Mouse (Mus musculus): ENCODE measurements at regions not wholly inside any gene's neighbourhood (a gene's known extent, or its start where the extent isn't known, plus 50 kb on each side); places are given as distances from the start of the nearest gene placed in this dataset.
A peak's percentile ranks its signal among the peaks of the same experiment; 100 is the strongest.

- Histone ChIP-seq H3K4me1 (ENCODE audit: control insufficient read depth, insufficient read depth, low read length) (no peaks in the 10 kb centered on the region), H3K27me3 (ENCODE audit: control insufficient read depth, insufficient read depth, low read length) (no peaks in the 10 kb centered on the region), H3K27ac (replicated peaks; ENCODE audit: low read depth, low read length) (no peak overlapping the region), H3K4me3 (replicated peaks; ENCODE audit: low read depth, low read length) (no peak overlapping the region), H3K36me3 (ENCODE audit: control insufficient read depth, insufficient read depth, low read length) (no peaks in the 10 kb centered on the region), H3K9me3 (ENCODE audit: control insufficient read depth, low read length) (no peaks in the 10 kb centered on the region), H3K9ac (replicated peaks; ENCODE audit: low read length) (no peak overlapping the region), H3K4me2 (ENCODE audit: low read length) (no peak overlapping the region)
- 90% methylated on average over 5 of the region's 5 CpGs for WGBS
- DNase-seq (no peak), ATAC-seq (ENCODE audit: low FRiP score, low TSS enrichment) (no peak)
These were observed 146.9 kb upstream of the Gmnc start for GRCm38 (mm10) chr16:27138384-27138783.

GRCm38 (mm10) chr16:27138987-27139386 is 147.5 kb upstream of the Gmnc start:
- H3K4me2 ChIP-seq (ENCODE audit: low read length) = no peak overlapping the region
- H3K4me1 ChIP-seq (ENCODE audit: control insufficient read depth, insufficient read depth, low read length) = no peaks in the 10 kb centered on the region
- WGBS = 35% methylated on average over 1 of the region's 1 CpGs
- no peak overlapping the region for H3K27ac ChIP-seq (replicated peaks; ENCODE audit: low read depth, low read length)
- DNase-seq (peak; percentile 89), ATAC-seq (ENCODE audit: low FRiP score, low TSS enrichment) (peak; percentile 8; the same call in 1 of the 2 replicates)
- H3K36me3 ChIP-seq (ENCODE audit: control insufficient read depth, insufficient read depth, low read length) = no peaks in the 10 kb centered on the region
- H3K4me3 ChIP-seq (replicated peaks; ENCODE audit: low read depth, low read length) = no peak overlapping the region
- no peaks in the 10 kb centered on the region for H3K27me3 ChIP-seq (ENCODE audit: control insufficient read depth, insufficient read depth, low read length)
- H3K9me3 ChIP-seq (ENCODE audit: control insufficient read depth, low read length) = no peaks in the 10 kb centered on the region
- no peak overlapping the region for H3K9ac ChIP-seq (replicated peaks; ENCODE audit: low read length)

GRCm38 (mm10) chr16:27140037-27140436 is 148.6 kb upstream of the Gmnc start:
- Histone ChIP-seq H3K36me3 (ENCODE audit: control insufficient read depth, insufficient read depth, low read length) (no peaks in the 10 kb centered on the region), H3K27me3 (ENCODE audit: control insufficient read depth, insufficient read depth, low read length) (no peaks in the 10 kb centered on the region), H3K27ac (replicated peaks; ENCODE audit: low read depth, low read length) (no peak overlapping the region), H3K4me3 (replicated peaks; ENCODE audit: low read depth, low read length) (no peak overlapping the region), H3K4me1 (ENCODE audit: control insufficient read depth, insufficient read depth, low read length) (no peaks in the 10 kb centered on the region), H3K4me2 (ENCODE audit: low read length) (no peak overlapping the region), H3K9ac (replicated peaks; ENCODE audit: low read length) (no peak overlapping the region), H3K9me3 (ENCODE audit: control insufficient read depth, low read length) (no peaks in the 10 kb centered on the region)
- peak; percentile 37; the same call in 1 of the 2 replicates for ATAC-seq (ENCODE audit: low FRiP score, low TSS enrichment)
- peak; percentile 83 for DNase-seq
- WGBS = 11% methylated on average over 3 of the region's 3 CpGs

GRCm38 (mm10) chr16:27155805-27156204 is 151.5 kb upstream of the Ostn start:
- ATAC-seq (ENCODE audit: low FRiP score, low TSS enrichment) (no peak), DNase-seq (no peak)
- Histone ChIP-seq H3K4me3 (replicated peaks; ENCODE audit: low read depth, low read length) (no peak overlapping the region), H3K4me2 (ENCODE audit: low read length) (no peak overlapping the region), H3K27ac (replicated peaks; ENCODE audit: low read depth, low read length) (no peak overlapping the region), H3K36me3 (ENCODE audit: control insufficient read depth, insufficient read depth, low read length) (no peaks in the 10 kb centered on the region), H3K9me3 (ENCODE audit: control insufficient read depth, low read length) (no peaks in the 10 kb centered on the region), H3K4me1 (ENCODE audit: control insufficient read depth, insufficient read depth, low read length) (no peaks in the 10 kb centered on the region), H3K27me3 (ENCODE audit: control insufficient read depth, insufficient read depth, low read length) (no peaks in the 10 kb centered on the region), H3K9ac (replicated peaks; ENCODE audit: low read length) (no peak overlapping the region)
- 93% methylated on average over 4 of the region's 4 CpGs for WGBS

- no peak overlapping the region for H3K4me2 ChIP-seq (ENCODE audit: low read length)
- H3K36me3 ChIP-seq (ENCODE audit: control insufficient read depth, insufficient read depth, low read length) = no peaks in the 10 kb centered on the region
- no peak overlapping the region for H3K9ac ChIP-seq (replicated peaks; ENCODE audit: low read length)
- WGBS = 73% methylated on average over 2 of the region's 2 CpGs
- ATAC-seq (ENCODE audit: low FRiP score, low TSS enrichment) = no peak
- DNase-seq = no peak
- no peak overlapping the region for H3K27ac ChIP-seq (replicated peaks; ENCODE audit: low read depth, low read length)
- H3K4me1 ChIP-seq (ENCODE audit: control insufficient read depth, insufficient read depth, low read length) = no peaks in the 10 kb centered on the region
- no peaks in the 10 kb centered on the region for H3K27me3 ChIP-seq (ENCODE audit: control insufficient read depth, insufficient read depth, low read length)
- H3K9me3 ChIP-seq (ENCODE audit: control insufficient read depth, low read length) = no peaks in the 10 kb centered on the region
- H3K4me3 ChIP-seq (replicated peaks; ENCODE audit: low read depth, low read length) = no peak overlapping the region
These were observed 111.6 kb upstream of the Ostn start for GRCm38 (mm10) chr16:27195650-27196049.
